Mouse (Mus musculus) left cerebral cortex, adult 8-10 months (tissue): ENCODE results near the gene Mrps33. TPM values are rescaled to one million over a fixed set of nuclear protein-coding genes. Genes with fewer than 3 reads are reported as not detected.

ENCODE experiments used
- DNase-seq, 2 experiments: peaks; one replicate each; pipeline ENCODE4 v3.0.0; 2022; ENCODE audit warnings: low spot score in 2 of 2
- total RNA-seq, 4 experiments: library from RNA; stranded (reverse); gene quantifications; 2 replicates each; pipeline ENCODE4 v1.2.4; 2022

Mrps33 gene
- total RNA-seq, 4 experiments from 2014 or later, result 86.0 to 103 (median 92.5) TPM

DNA sequence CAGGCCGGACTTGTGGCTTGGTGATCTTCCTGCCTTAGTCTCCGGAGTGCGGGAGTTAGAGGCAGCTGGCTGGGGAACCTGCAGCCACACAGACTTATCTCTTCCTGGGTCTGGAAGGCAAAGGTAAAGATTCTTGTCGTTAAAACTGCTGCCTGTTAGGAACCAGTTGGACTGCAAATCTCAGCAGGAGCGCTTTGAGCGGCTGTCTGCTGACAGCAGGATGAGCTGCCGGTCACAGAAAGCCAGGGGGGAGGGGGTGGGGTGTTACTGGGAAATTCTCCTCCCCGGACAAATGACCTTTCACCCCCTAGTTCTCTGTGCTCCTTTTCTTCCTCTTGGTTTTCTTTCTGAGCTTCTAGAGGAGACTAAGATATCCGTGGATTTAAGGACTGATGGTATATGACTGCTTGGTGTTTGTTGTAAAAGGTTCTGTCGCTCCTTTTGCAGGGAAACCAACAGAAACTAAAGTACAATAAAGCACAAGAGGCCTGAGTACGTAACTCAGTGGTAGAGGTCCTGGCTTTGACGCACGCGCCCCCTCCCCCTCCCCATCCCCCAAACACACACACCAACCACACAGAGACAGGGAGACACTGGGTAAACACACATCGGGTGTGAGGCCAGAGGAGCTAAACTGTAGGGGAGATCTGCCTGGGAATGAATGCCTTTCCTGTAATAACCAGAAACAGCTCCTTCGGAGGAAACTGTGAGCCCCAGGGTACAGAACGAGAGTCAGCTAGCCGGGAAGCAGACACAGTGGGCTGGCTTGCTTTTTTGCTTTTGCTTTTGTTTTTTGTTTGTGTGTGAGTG lies 29.7 kb downstream of the Mrps33 start:
- DNase-seq, result no peak

DNA sequence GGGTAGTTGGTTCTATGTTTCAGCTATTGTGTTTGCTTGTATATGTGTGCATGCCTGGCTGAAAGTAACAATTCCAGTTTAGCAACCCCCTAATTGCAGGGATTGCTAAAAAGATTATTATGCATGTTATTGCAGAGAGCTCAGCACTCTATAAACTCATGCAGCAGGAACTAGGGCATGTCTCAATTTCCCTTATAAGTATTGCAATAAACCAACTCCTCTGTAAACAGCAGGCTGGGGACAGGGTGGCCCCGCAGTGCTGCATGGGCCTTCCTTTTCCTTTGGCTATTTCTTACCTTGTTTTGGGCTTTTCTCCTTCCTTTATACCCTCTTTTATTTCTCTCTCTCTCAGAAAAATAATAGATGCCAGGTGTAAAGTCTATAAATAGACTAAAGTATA lies 32.3 kb downstream of the Mrps33 start:
- no peak for DNase-seq

DNA sequence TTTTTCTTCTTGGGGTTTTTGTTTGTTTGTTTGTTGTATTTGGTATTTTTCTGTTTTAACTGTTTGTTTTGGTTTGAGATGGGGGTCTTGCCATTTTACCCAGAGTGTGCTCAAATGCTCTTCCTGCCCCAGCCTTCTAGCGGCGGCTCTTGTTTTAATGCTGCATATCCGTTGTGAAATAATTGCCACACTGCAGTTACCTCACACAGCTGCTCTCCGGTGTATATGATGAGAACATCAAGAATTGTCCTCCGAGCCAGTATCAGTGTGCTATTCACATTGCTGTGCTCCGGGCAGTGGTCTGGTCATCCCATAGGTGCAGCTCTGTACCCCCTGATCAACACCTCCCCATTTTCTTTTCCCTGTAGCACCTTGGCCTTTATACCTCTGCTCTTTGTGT lies 34.5 kb downstream of the Mrps33 start:
- DNase-seq, result no peak

DNA sequence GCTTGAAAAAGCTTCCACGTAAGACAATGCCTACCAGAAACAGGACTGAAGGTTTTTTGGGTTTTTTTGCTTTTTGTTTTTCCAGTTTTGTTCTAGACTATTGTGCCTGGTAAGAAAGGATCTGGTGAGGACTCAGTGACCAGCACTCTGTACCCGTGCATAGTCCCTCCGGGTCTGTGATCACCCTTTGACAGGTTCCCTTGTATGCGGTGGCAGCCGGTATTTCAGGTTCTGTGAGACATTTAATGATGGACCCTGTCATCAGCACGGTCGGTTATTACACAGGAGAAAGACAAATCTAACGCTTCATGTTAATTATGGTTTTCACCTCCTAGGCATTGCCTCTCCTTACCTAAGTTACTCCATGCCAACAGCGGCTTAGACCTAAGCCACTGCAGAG lies 35.8 kb downstream of the Mrps33 start:
- no peak for DNase-seq

DNA sequence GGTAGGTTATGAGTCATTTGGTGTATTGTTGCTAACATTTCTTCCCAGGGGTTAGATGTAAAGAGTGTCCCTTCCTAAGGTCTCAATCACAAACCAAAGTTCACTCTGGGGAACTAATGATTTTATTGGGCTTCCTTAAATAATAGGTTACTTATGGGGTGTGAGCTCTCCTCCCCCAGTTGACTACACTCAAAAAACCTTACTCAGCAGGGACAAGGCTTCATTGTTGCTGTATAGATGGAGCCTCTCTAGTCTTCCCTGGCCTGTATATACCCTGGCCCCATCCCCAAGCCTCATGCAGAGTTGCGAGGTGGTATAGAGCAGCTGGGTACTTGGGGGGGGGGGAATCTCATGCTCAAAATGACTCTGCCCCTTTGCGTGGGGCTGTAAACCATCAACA lies 53.6 kb downstream of the Mrps33 start:
- no peak for DNase-seq

Other genes with a start within 250 kb of the Mrps33 start
- 10 to 100 TPM; 24.4 to 35.5 (median 31.8) TPM for gene Adck2, start 237.1 kb downstream of the Mrps33 start, total RNA-seq
- gene Gm42420, start 225.2 kb downstream of the Mrps33 start, total RNA-seq, result 1 to 10 TPM in 1 of 4 experiments, not detected in 3; 1.1 TPM
- 100 to 1,000 TPM; 148 to 171 (median 155) TPM for gene Ndufb2, start 218.4 kb downstream of the Mrps33 start, total RNA-seq
- gene Braf, start 85.5 kb downstream of the Mrps33 start, total RNA-seq, result 100 to 1,000 TPM; 103 to 133 (median 121) TPM
- 100 to 1,000 TPM; 199 to 227 (median 211) TPM for gene Tmem178b, start 62.3 kb upstream of the Mrps33 start, total RNA-seq